ENCODE assay signal across 8 mouse cellular contexts in genomic region chr14:34548391-34549001, GRCm38 (mm10). TPM values are rescaled to one million over a fixed set of nuclear protein-coding genes. Genes with fewer than 3 reads are reported as not detected.
DNase-seq lines count a peak whose midpoint lies in the region; ATAC-seq and TF ChIP-seq lines count a peak whose summit lies in the region.

No protein-coding gene starts in this region.

- peak; percentile 75 for DNase-seq in ES-E14 (ENCODE audit: low read depth, low spot score)
- DNase-seq in brain, embryonic 18.5 days (ENCODE audit: low read depth, low spot score): peak; percentile 34
- peak; percentile 65 for DNase-seq in forebrain, embryonic 14.5 days (ENCODE audit: low spot score)
- DNase-seq in heart, postnatal 36 days: peak; percentile 64 to 73
- peak; percentile 35 to 45 for DNase-seq in layer of hippocampus, adult 18-20 months (ENCODE audit: low spot score in 2 of 2)
- peak; percentile 56 for DNase-seq in ovary, postnatal 10 days (ENCODE audit: low spot score)
- no peak for DNase-seq in thymus, postnatal 14 days

- H3K36me3 ChIP-seq in ES-E14 (ENCODE audit: control insufficient read depth, insufficient read depth, low read length, poor library complexity, severe bottlenecking): no peaks in the 10 kb centered on the region
- no peaks in the 10 kb centered on the region for H3K36me3 ChIP-seq in forebrain, embryonic 14.5 days (ENCODE audit: control insufficient read depth, insufficient read depth, low read length)
- H3K36me3 ChIP-seq in lung, embryonic 15.5 days: no peaks in the 10 kb centered on the region

- peak overlapping the region; percentile 65 for H3K4me2 ChIP-seq in forebrain, embryonic 14.5 days (ENCODE audit: low read length)
- peak overlapping the region; percentile 72 for H3K4me2 ChIP-seq in lung, embryonic 15.5 days

- H3K27me3 ChIP-seq in forebrain, embryonic 14.5 days (replicated peaks; ENCODE audit: control insufficient read depth, insufficient read depth, low read length): no peaks in the 10 kb centered on the region
- H3K27me3 ChIP-seq in lung, embryonic 15.5 days: peaks cover 42% of the 10 kb centered on the region

- H3K4me3 ChIP-seq in ES-E14 (ENCODE audit: insufficient read depth in 1 of 2, low read depth in 1 of 2, low read length in 2 of 2, poor library complexity in 1 of 2, severe bottlenecking in 1 of 2): peak overlapping the region; percentile 85 to 90
- peak overlapping the region; percentile 78 for H3K4me3 ChIP-seq in forebrain, embryonic 14.5 days (ENCODE audit: low read depth, low read length)
- H3K4me3 ChIP-seq in lung, embryonic 15.5 days: peak overlapping the region; percentile 54

- H3K4me1 ChIP-seq in ES-E14 (ENCODE audit: control insufficient read depth in 2 of 2, insufficient read depth in 2 of 2, low read length in 2 of 2, poor library complexity in 1 of 2): peaks cover 2 to 4% of the 10 kb centered on the region in 2 experiments; a peak in 2 of 4 replicates
- H3K4me1 ChIP-seq in forebrain, embryonic 14.5 days (ENCODE audit: control insufficient read depth, insufficient read depth, low read length): no peaks in the 10 kb centered on the region; the same call in 1 of the 2 replicates
- no peaks in the 10 kb centered on the region for H3K4me1 ChIP-seq in lung, embryonic 15.5 days

- in situ Hi-C loops in ES-E14 (cut with MboI; ENCODE audit: low sequenced_read_pairs in 2 of 2, unreplicated experiment in 2 of 2): no loop called here

- intact Hi-C loops in heart, postnatal 36 days (cut with DNase I): loop anchor here (1.0 kb wide), 3 partner anchors 46 to 176 kb away; no protein-coding TSS in a partner anchor

- peak overlapping the region; percentile 98 for H3K27ac ChIP-seq in ES-E14 (ENCODE audit: insufficient read depth, low read depth, low read length, poor library complexity, severe bottlenecking)
- H3K27ac ChIP-seq in forebrain, embryonic 14.5 days (ENCODE audit: low read depth, low read length): peak overlapping the region; percentile 56; the same call in 1 of the 2 replicates
- H3K27ac ChIP-seq in lung, embryonic 15.5 days: peak overlapping the region; percentile 80

- under 1% methylated on average over 27 of the region's 27 CpGs for WGBS in forebrain, embryonic 14.5 days
- WGBS in lung, embryonic 15.5 days: under 1% methylated on average over 27 of the region's 27 CpGs

- peak; percentile 67 for ATAC-seq in forebrain, embryonic 14.5 days
- ATAC-seq in lung, embryonic 15.5 days (ENCODE audit: borderline replicate concordance, extremely low read depth, low FRiP score, low TSS enrichment): peak; percentile 58

- peak overlapping the region; percentile 93 for H3K9ac ChIP-seq in ES-E14 (ENCODE audit: insufficient read depth, low read depth, low read length, poor library complexity, severe bottlenecking)
- peak overlapping the region; percentile 91 for H3K9ac ChIP-seq in forebrain, embryonic 14.5 days (ENCODE audit: low read length)
- peak overlapping the region; percentile 58 for H3K9ac ChIP-seq in lung, embryonic 15.5 days

- no peaks in the 10 kb centered on the region for H3K9me3 ChIP-seq in ES-E14 (ENCODE audit: control insufficient read depth, insufficient read depth, low read depth, low read length)
- H3K9me3 ChIP-seq in forebrain, embryonic 14.5 days (replicated peaks; ENCODE audit: control insufficient read depth, low read length): no peaks in the 10 kb centered on the region
- H3K9me3 ChIP-seq in lung, embryonic 15.5 days: no peaks in the 10 kb centered on the region

TF ChIP-seq in ES-E14, 5 proteins besides CTCF, POLR2A, EP300 and RAD21:
- no peak for TF ChIP-seq ZC3H11A (IDR thresholded peaks at IDR 0.05; ENCODE audit: borderline replicate concordance, low read depth, low read length)
- TF ChIP-seq HCFC1 (IDR thresholded peaks at IDR 0.05; ENCODE audit: borderline replicate concordance, insufficient read depth, low read length): peak; percentile 32; the same call in 1 of the 2 replicates
- no peak for TF ChIP-seq CHD2 (IDR thresholded peaks at IDR 0.05; ENCODE audit: low read depth, low read length)
- TF ChIP-seq MAFK (IDR thresholded peaks at IDR 0.05; ENCODE audit: insufficient read depth, low read depth, low read length): no peak

RNA-seq across cellular contexts. Expression of gene 9230112D13Rik, which starts 25.9 kb away (rescaled TPM):
- not detected in 2 replicates for total RNA-seq in ES-E14 (2012; rRNA removed)
- not detected in 2 replicates for polyA plus RNA-seq in forebrain, embryonic 14.5 days (2014; fragmentation: Nextera tagmentation; extraction: Ambion mirVana)
- not detected for total RNA-seq in heart, postnatal 36 days (2021)
- total RNA-seq in layer of hippocampus, adult 18-20 months (2021): not detected
- polyA plus RNA-seq in lung, embryonic 15.5 days (2015; fragmentation: Nextera tagmentation; extraction: Ambion mirVana): not detected in 2 replicates

RNA-seq across cellular contexts. Expression of gene Ldb3, which starts 40.0 kb away (rescaled TPM):
- total RNA-seq in ES-E14 (2012; rRNA removed): 0.98 and 1.1 TPM in 2 replicates
- polyA plus RNA-seq in forebrain, embryonic 14.5 days (2014; fragmentation: Nextera tagmentation; extraction: Ambion mirVana): 0.49 and 0.63 TPM in 2 replicates
- 100 to 1,000 TPM; 988 to 990 TPM for total RNA-seq in heart, postnatal 36 days (2021)
- 1 to 10 TPM; 3.5 to 4.1 TPM for total RNA-seq in layer of hippocampus, adult 18-20 months (2021)
- polyA plus RNA-seq in lung, embryonic 15.5 days (2015; fragmentation: Nextera tagmentation; extraction: Ambion mirVana): 8.3 and 9.5 TPM in 2 replicates

RNA-seq across cellular contexts. Expression of gene Bmpr1a, which starts 45.4 kb away (rescaled TPM):
- 38.9 and 49.5 TPM in 2 replicates for total RNA-seq in ES-E14 (2012; rRNA removed)
- polyA plus RNA-seq in forebrain, embryonic 14.5 days (2014; fragmentation: Nextera tagmentation; extraction: Ambion mirVana): 21.3 and 22.5 TPM in 2 replicates
- total RNA-seq in heart, postnatal 36 days (2021): 10 to 100 TPM; 60.5 to 71.4 TPM
- total RNA-seq in layer of hippocampus, adult 18-20 months (2021): 10 to 100 TPM; 35.9 to 38.5 TPM
- polyA plus RNA-seq in lung, embryonic 15.5 days (2015; fragmentation: Nextera tagmentation; extraction: Ambion mirVana): 39.1 and 39.2 TPM in 2 replicates

RNA-seq across cellular contexts. Expression of gene Opn4, which starts 51.4 kb away (rescaled TPM):
- total RNA-seq in ES-E14 (2012; rRNA removed): 0.31 and 0.53 TPM in 2 replicates
- not detected in 2 replicates for polyA plus RNA-seq in forebrain, embryonic 14.5 days (2014; fragmentation: Nextera tagmentation; extraction: Ambion mirVana)
- 1 to 10 TPM; 2.2 to 3.1 TPM for total RNA-seq in heart, postnatal 36 days (2021)
- not detected for total RNA-seq in layer of hippocampus, adult 18-20 months (2021)
- 0.15 and 0.29 TPM in 2 replicates for polyA plus RNA-seq in lung, embryonic 15.5 days (2015; fragmentation: Nextera tagmentation; extraction: Ambion mirVana)

Comparison
In these comparisons a context has a peak if more than half of its experiments do, and no peak if none do; other contexts are left out.
1. RNA of gene Ldb3, which starts 40.0 kb away (total RNA-seq): 988 to 990 TPM in heart, postnatal 36 days; 3.5 to 4.1 TPM in layer of hippocampus, adult 18-20 months and 0.98 to 1.1 TPM in ES-E14; every median in the first group is over 100 times any median in the second.
2. Peak in every context shown above with its lines, with median percentiles within 50 percentile points of each other: H3K27ac ChIP-seq, H3K4me3 ChIP-seq and H3K9ac ChIP-seq.